Mouse (Mus musculus) lung, embryonic 15.5 days (tissue): ENCODE measurements around the gene Ppp1r8. TPM values are rescaled to one million over a fixed set of nuclear protein-coding genes. Genes with fewer than 3 reads are reported as not detected.

ENCODE experiments used
- ATAC-seq: fragments of 200-750 bp; cut with Nextera tagmentation; 2 replicates; pipeline ENCODE4 v1.8.0; 2017; ENCODE audit warnings: moderate number of reproducible peaks, borderline replicate concordance; ENCODE audit not compliant: low FRiP score, low TSS enrichment; ENCODE audit errors: extremely low read depth
- H3K27ac ChIP-seq: fragments of 300-500 bp; sonication (generic); 2 replicates; pipeline ENCODE4 v1.5.1; 2015; ENCODE audit warnings: moderate library complexity, mild to moderate bottlenecking, inconsistent platforms
- H3K27me3 ChIP-seq: fragments of 300-500 bp; sonication (generic); 2 replicates; pipeline ENCODE4 v1.6.1; 2015; ENCODE audit warnings: inconsistent platforms
- H3K36me3 ChIP-seq: fragments of 300-500 bp; sonication (generic); 2 replicates; pipeline ENCODE4 v1.6.1; 2015; ENCODE audit warnings: inconsistent platforms
- H3K4me1 ChIP-seq: fragments of 300-500 bp; sonication (generic); 2 replicates; pipeline ENCODE4 v1.6.1; 2015; ENCODE audit warnings: inconsistent platforms
- H3K4me2 ChIP-seq: fragments of 300-500 bp; sonication (generic); 2 replicates; pipeline ENCODE4 v1.6.1; 2015; ENCODE audit warnings: inconsistent platforms, mild to moderate bottlenecking, moderate library complexity
- H3K4me3 ChIP-seq: fragments of 300-500 bp; sonication (generic); 2 replicates; pipeline ENCODE4 v1.5.1; 2015; ENCODE audit warnings: mild to moderate bottlenecking, inconsistent platforms
- H3K9ac ChIP-seq: fragments of 300-500 bp; sonication (generic); 2 replicates; pipeline ENCODE4 v1.6.1; 2015; ENCODE audit warnings: inconsistent platforms
- H3K9me3 ChIP-seq: fragments of 300-500 bp; sonication (generic); 2 replicates; pipeline ENCODE4 v1.6.1; 2016; ENCODE audit warnings: inconsistent platforms
- WGBS: fragments of 180-500 bp; shearing (Covaris S2); methylation state at CpG from one replicate; pipeline ENCODE4 v1.1.7; 2015; 5-methylcytosine and 5-hydroxymethylcytosine counted together
- polyA plus RNA-seq: library from polyadenylated mRNA; unstranded; fragments of >200 nt; fragmentation: Nextera tagmentation; extraction: Ambion mirVana; gene quantifications from 2 replicates; pipeline ENCODE4 v1.2.1, GENCODE M21; 2015

Ppp1r8 gene
- polyA plus RNA-seq: 52.9 and 54.5 TPM in 2 replicates

- Histone ChIP-seq H3K36me3 (peaks cover 23% of the 10 kb centered on the region), H3K4me1 (peaks cover 16% of the 10 kb centered on the region; the same call in 1 of the 2 replicates), H3K27ac (peak within 1 kb of the TSS; percentile 45), H3K4me2 (peak within 1 kb of the TSS; percentile 69), H3K9ac (peak within 1 kb of the TSS; percentile 97), H3K9me3 (no peaks in the 10 kb centered on the region), H3K27me3 (no peaks in the 10 kb centered on the region), H3K4me3 (peak within 1 kb of the TSS; percentile 91)
- WGBS: 1% methylated on average over 40 of the region's 40 CpGs
- ATAC-seq: peak; percentile 98
Measured at GRCm38 (mm10) chr4:132842970-132843704, at the start of gene Ppp1r8. Ppp1r8 (minus strand) TSS chr4:132843169.

GRCm38 (mm10) chr4:132884844-132885374, 41.9 kb upstream of the Ppp1r8 start:
- 8% methylated on average over 9 of the region's 9 CpGs for WGBS
- peak overlapping the region; percentile 92 for H3K4me3 ChIP-seq
- H3K27ac ChIP-seq: peak overlapping the region; percentile 90
- no peaks in the 10 kb centered on the region for H3K9me3 ChIP-seq
- ATAC-seq: 0 out of 2 replicates have a peak, but pooled peaks have one; percentile 27
- no peaks in the 10 kb centered on the region for H3K27me3 ChIP-seq
- peaks cover 22% of the 10 kb centered on the region for H3K4me1 ChIP-seq
- H3K4me2 ChIP-seq: peak overlapping the region; percentile 84
- H3K9ac ChIP-seq: peak overlapping the region; percentile 97
- peaks cover 6% of the 10 kb centered on the region; the same call in 1 of the 2 replicates for H3K36me3 ChIP-seq

- Histone ChIP-seq H3K27ac (peak within 1 kb of the TSS; percentile 90), H3K4me3 (peak within 1 kb of the TSS; percentile 92), H3K27me3 (no peaks in the 10 kb centered on the region), H3K4me2 (peak within 1 kb of the TSS; percentile 84), H3K9me3 (no peaks in the 10 kb centered on the region), H3K9ac (peak within 1 kb of the TSS; percentile 97), H3K4me1 (peaks cover 22% of the 10 kb centered on the region), H3K36me3 (peaks cover 10% of the 10 kb centered on the region)
- ATAC-seq: peak; percentile 94
- under 1% methylated on average over 72 of the region's 72 CpGs for WGBS
Measured at GRCm38 (mm10) chr4:132884064-132884843, 41.3 kb upstream of the Ppp1r8 start, which contains the start of gene Stx12. Stx12 (minus strand) TSS chr4:132884509.

GRCm38 (mm10) chr4:132883561-132884063, 40.6 kb upstream of the Ppp1r8 start:
- Histone ChIP-seq H3K36me3 (peaks cover 10% of the 10 kb centered on the region), H3K4me2 (peak overlapping the region; percentile 84), H3K4me1 (peaks cover 22% of the 10 kb centered on the region), H3K9me3 (no peaks in the 10 kb centered on the region), H3K4me3 (peak overlapping the region; percentile 92), H3K27me3 (no peaks in the 10 kb centered on the region), H3K9ac (peak overlapping the region; percentile 97), H3K27ac (peak overlapping the region; percentile 90)
- WGBS: 2% methylated on average over 21 of the region's 21 CpGs
- ATAC-seq: no peak

- 87% methylated on average over 7 of the region's 7 CpGs for WGBS
- no peaks in the 10 kb centered on the region for H3K9me3 ChIP-seq
- H3K27me3 ChIP-seq: no peaks in the 10 kb centered on the region
- H3K4me2 ChIP-seq: no peak overlapping the region
- peaks cover 21% of the 10 kb centered on the region for H3K36me3 ChIP-seq
- no peak overlapping the region for H3K4me3 ChIP-seq
- no peaks in the 10 kb centered on the region for H3K4me1 ChIP-seq
- no peak overlapping the region for H3K9ac ChIP-seq
- H3K27ac ChIP-seq: no peak overlapping the region
- ATAC-seq: no peak
Measured at GRCm38 (mm10) chr4:132874363-132875097, 31.6 kb upstream of the Ppp1r8 start.

GRCm38 (mm10) chr4:132873481-132874362, 30.8 kb upstream of the Ppp1r8 start:
- H3K27me3 ChIP-seq: no peaks in the 10 kb centered on the region
- H3K9me3 ChIP-seq: no peaks in the 10 kb centered on the region
- H3K4me3 ChIP-seq: no peak overlapping the region
- no peaks in the 10 kb centered on the region for H3K4me1 ChIP-seq
- H3K9ac ChIP-seq: no peak overlapping the region
- ATAC-seq: no peak
- no peak overlapping the region for H3K4me2 ChIP-seq
- peaks cover 27% of the 10 kb centered on the region for H3K36me3 ChIP-seq
- 76% methylated on average over 11 of the region's 11 CpGs for WGBS
- H3K27ac ChIP-seq: no peak overlapping the region

- H3K36me3 ChIP-seq: peaks cover 52% of the 10 kb centered on the region
- ATAC-seq: no peak
- no peaks in the 10 kb centered on the region for H3K4me1 ChIP-seq
- H3K4me3 ChIP-seq: no peak overlapping the region
- no peak overlapping the region for H3K9ac ChIP-seq
- no peaks in the 10 kb centered on the region for H3K9me3 ChIP-seq
- no peaks in the 10 kb centered on the region for H3K27me3 ChIP-seq
- 91% methylated on average over 3 of the region's 3 CpGs for WGBS
- H3K4me2 ChIP-seq: no peak overlapping the region
- H3K27ac ChIP-seq: no peak overlapping the region
Measured at GRCm38 (mm10) chr4:132871116-132871515, 28.1 kb upstream of the Ppp1r8 start.

GRCm38 (mm10) chr4:132864856-132865255, 21.9 kb upstream of the Ppp1r8 start:
- H3K9me3 ChIP-seq: no peaks in the 10 kb centered on the region
- H3K4me2 ChIP-seq: no peak overlapping the region
- no peak overlapping the region for H3K27ac ChIP-seq
- no peaks in the 10 kb centered on the region for H3K4me1 ChIP-seq
- no peak overlapping the region for H3K4me3 ChIP-seq
- no peaks in the 10 kb centered on the region for H3K27me3 ChIP-seq
- ATAC-seq: no peak
- peaks cover 84% of the 10 kb centered on the region for H3K36me3 ChIP-seq
- WGBS: 92% methylated on average over 2 of the region's 2 CpGs
- no peak overlapping the region for H3K9ac ChIP-seq

GRCm38 (mm10) chr4:132863012-132863411, 20.0 kb upstream of the Ppp1r8 start:
- 61% methylated on average over 13 of the region's 13 CpGs for WGBS
- Histone ChIP-seq H3K9ac (no peak overlapping the region), H3K9me3 (no peaks in the 10 kb centered on the region), H3K36me3 (peaks cover 82% of the 10 kb centered on the region), H3K4me1 (no peaks in the 10 kb centered on the region), H3K27ac (peak overlapping the region; percentile 33), H3K27me3 (no peaks in the 10 kb centered on the region), H3K4me2 (0 out of 2 replicates have a peak overlapping the region, but pooled peaks have one; percentile 1), H3K4me3 (no peak overlapping the region)
- no peak for ATAC-seq

- ATAC-seq: no peak
- H3K4me2 ChIP-seq: no peak overlapping the region
- 93% methylated on average over 1 of the region's 1 CpGs for WGBS
- no peaks in the 10 kb centered on the region for H3K9me3 ChIP-seq
- no peak overlapping the region for H3K4me3 ChIP-seq
- H3K36me3 ChIP-seq: peaks cover 83% of the 10 kb centered on the region
- no peaks in the 10 kb centered on the region for H3K27me3 ChIP-seq
- H3K4me1 ChIP-seq: no peaks in the 10 kb centered on the region
- H3K9ac ChIP-seq: no peak overlapping the region
- no peak overlapping the region for H3K27ac ChIP-seq
Measured at GRCm38 (mm10) chr4:132860880-132861279, 17.9 kb upstream of the Ppp1r8 start.
